Mouse (Mus musculus) hindbrain, embryonic 10.5 days (tissue): Measurements from ENCODE around the gene BC030867. TPM values are rescaled to one million over a fixed set of nuclear protein-coding genes. Genes with fewer than 3 reads are reported as not detected.

Experiments
- DNase-seq: peaks from one replicate; pipeline ENCODE4 v3.0.0-alpha.2; 2017; ENCODE audit warnings: low spot score
- H3K27ac ChIP-seq: fragments of 300-500 bp; sonication (generic); 2 replicates; pipeline ENCODE4 v1.5.1; 2016; ENCODE audit warnings: mild to moderate bottlenecking, moderate library complexity
- H3K27me3 ChIP-seq: fragments of 300-500 bp; sonication (generic); 2 replicates; pipeline ENCODE4 v1.6.1; 2016; ENCODE audit warnings: mild to moderate bottlenecking; ENCODE audit not compliant: poor library complexity, insufficient read depth, severe bottlenecking
- H3K36me3 ChIP-seq: fragments of 300-500 bp; sonication (generic); 2 replicates; pipeline ENCODE4 v1.6.1; 2016; ENCODE audit warnings: mild to moderate bottlenecking, moderate library complexity
- H3K4me1 ChIP-seq: fragments of 300-500 bp; sonication (generic); replicated peaks from 2 replicates; pipeline ENCODE4 v1.6.1; 2016; ENCODE audit warnings: mild to moderate bottlenecking
- H3K4me3 ChIP-seq: fragments of 300-500 bp; sonication (generic); 2 replicates; pipeline ENCODE4 v1.5.1; 2016; ENCODE audit warnings: mild to moderate bottlenecking, moderate library complexity
- H3K9me3 ChIP-seq: fragments of 300-500 bp; sonication (generic); 2 replicates; pipeline ENCODE4 v1.6.1; 2016; ENCODE audit warnings: mild to moderate bottlenecking, moderate library complexity
- WGBS: fragments of 180-500 bp; shearing (Covaris S2); methylation state at CpG from one replicate; pipeline ENCODE4 v1.1.7; 2016; 5-methylcytosine and 5-hydroxymethylcytosine counted together
- polyA plus RNA-seq: library from polyadenylated mRNA; unstranded; fragments of >200 nt; fragmentation: Nextera tagmentation; extraction: Ambion mirVana; gene quantifications from 2 replicates; pipeline ENCODE4 v1.2.1, GENCODE M21; 2016

Gene BC030867
- polyA plus RNA-seq, 1 experiment from 2014 or later = 20.9 TPM

GRCm38 (mm10) chr11:102225221-102225620 is 23.5 kb upstream of the BC030867 start:
- H3K27me3 ChIP-seq = peaks cover 34% of the 10 kb centered on the region
- H3K4me1 ChIP-seq = peaks cover 84% of the 10 kb centered on the region
- peak overlapping the region; percentile 54; the same call in 1 of the 2 replicates for H3K27ac ChIP-seq
- peak overlapping the region; percentile 42; the same call in 1 of the 2 replicates for H3K4me3 ChIP-seq
- 75% methylated on average over 5 of the region's 5 CpGs for WGBS
- no peaks in the 10 kb centered on the region for H3K9me3 ChIP-seq
- H3K36me3 ChIP-seq = peaks cover 43% of the 10 kb centered on the region
- DNase-seq = no peak

- Histone ChIP-seq H3K27me3 (peaks cover 34% of the 10 kb centered on the region), H3K4me3 (peak overlapping the region; percentile 92; the same call in 1 of the 2 replicates), H3K4me1 (peaks cover 83% of the 10 kb centered on the region), H3K36me3 (peaks cover 32% of the 10 kb centered on the region), H3K27ac (peak overlapping the region; percentile 95), H3K9me3 (no peaks in the 10 kb centered on the region)
- DNase-seq = no peak
- WGBS = 64% methylated on average over 12 of the region's 12 CpGs
Observed at GRCm38 (mm10) chr11:102226067-102226978, 22.4 kb upstream of the BC030867 start.

GRCm38 (mm10) chr11:102227270-102228190 is 21.2 kb upstream of the BC030867 start:
- H3K27ac ChIP-seq = peak overlapping the region; percentile 95
- peaks cover 78% of the 10 kb centered on the region for H3K4me1 ChIP-seq
- WGBS = 14% methylated on average over 12 of the region's 12 CpGs
- H3K4me3 ChIP-seq = peak overlapping the region; percentile 92
- H3K27me3 ChIP-seq = peaks cover 34% of the 10 kb centered on the region
- H3K9me3 ChIP-seq = no peaks in the 10 kb centered on the region
- peak; percentile 55 for DNase-seq
- peaks cover 20% of the 10 kb centered on the region for H3K36me3 ChIP-seq

GRCm38 (mm10) chr11:102228191-102228545 is 20.5 kb upstream of the BC030867 start:
- peak overlapping the region; percentile 92 for H3K4me3 ChIP-seq
- WGBS = 25% methylated on average over 9 of the region's 9 CpGs
- H3K4me1 ChIP-seq = peaks cover 73% of the 10 kb centered on the region
- peaks cover 33% of the 10 kb centered on the region for H3K27me3 ChIP-seq
- peak overlapping the region; percentile 95 for H3K27ac ChIP-seq
- DNase-seq = no peak
- H3K36me3 ChIP-seq = peaks cover 15% of the 10 kb centered on the region; the same call in 1 of the 2 replicates
- H3K9me3 ChIP-seq = no peaks in the 10 kb centered on the region

GRCm38 (mm10) chr11:102228646-102229268 is 19.9 kb upstream of the BC030867 start:
- Histone ChIP-seq H3K36me3 (peaks cover 9% of the 10 kb centered on the region; the same call in 1 of the 2 replicates), H3K4me1 (peaks cover 67% of the 10 kb centered on the region), H3K27ac (peak overlapping the region; percentile 95), H3K27me3 (peaks cover 27% of the 10 kb centered on the region), H3K9me3 (no peaks in the 10 kb centered on the region), H3K4me3 (peak overlapping the region; percentile 92)
- WGBS = 20% methylated on average over 7 of the region's 7 CpGs
- no peak for DNase-seq

- Histone ChIP-seq H3K4me1 (peaks cover 60% of the 10 kb centered on the region), H3K4me3 (peak overlapping the region; percentile 92), H3K36me3 (0 out of 2 replicates have a peak, but pooled peaks cover 2% of the 10 kb centered on the region), H3K27ac (peak overlapping the region; percentile 95), H3K9me3 (no peaks in the 10 kb centered on the region), H3K27me3 (peaks cover 27% of the 10 kb centered on the region)
- WGBS = under 1% methylated on average over 47 of the region's 47 CpGs
- DNase-seq = peak; percentile 34
Observed at GRCm38 (mm10) chr11:102229331-102229953, 19.2 kb upstream of the BC030867 start.

GRCm38 (mm10) chr11:102230006-102230741 is 18.5 kb upstream of the BC030867 start, which contains the start of gene Hdac5:
Hdac5 (minus strand) TSS chr11:102230166.
- Histone ChIP-seq H3K9me3 (no peaks in the 10 kb centered on the region), H3K4me3 (peak within 1 kb of the TSS; percentile 92), H3K27ac (peak within 1 kb of the TSS; percentile 95), H3K4me1 (peaks cover 52% of the 10 kb centered on the region), H3K27me3 (peaks cover 24% of the 10 kb centered on the region), H3K36me3 (no peaks in the 10 kb centered on the region)
- DNase-seq = peak; percentile 97
- WGBS = under 1% methylated on average over 49 of the region's 49 CpGs

GRCm38 (mm10) chr11:102236022-102236421 is 12.7 kb upstream of the BC030867 start:
- no peaks in the 10 kb centered on the region for H3K27me3 ChIP-seq
- H3K27ac ChIP-seq = no peak overlapping the region
- no peak overlapping the region for H3K4me3 ChIP-seq
- H3K4me1 ChIP-seq = peaks cover 8% of the 10 kb centered on the region; the same call in 1 of the 2 replicates
- WGBS = 77% methylated on average over 2 of the region's 2 CpGs
- H3K9me3 ChIP-seq = no peaks in the 10 kb centered on the region
- no peaks in the 10 kb centered on the region for H3K36me3 ChIP-seq
- no peak for DNase-seq

- H3K27ac ChIP-seq = no peak overlapping the region
Observed at GRCm38 (mm10) chr11:102240636-102241035, 8.0 kb upstream of the BC030867 start.

GRCm38 (mm10) chr11:102241246-102241645 is 7.4 kb upstream of the BC030867 start:
- Histone ChIP-seq H3K9me3 (0 out of 2 replicates have a peak, but pooled peaks cover 3% of the 10 kb centered on the region), H3K27me3 (peaks cover 17% of the 10 kb centered on the region), H3K36me3 (no peaks in the 10 kb centered on the region), H3K4me1 (peaks cover 26% of the 10 kb centered on the region), H3K27ac (no peak overlapping the region), H3K4me3 (no peak overlapping the region)
- DNase-seq = no peak
- 91% methylated on average over 5 of the region's 5 CpGs for WGBS

More at GRCm38 (mm10) chr11:102240636-102241035, 8.0 kb upstream of the BC030867 start:
- DNase-seq = no peak
- WGBS = 85% methylated on average over 6 of the region's 6 CpGs
- Histone ChIP-seq H3K4me3 (no peak overlapping the region), H3K27me3 (peaks cover 11% of the 10 kb centered on the region), H3K9me3 (0 out of 2 replicates have a peak, but pooled peaks cover 3% of the 10 kb centered on the region), H3K4me1 (peaks cover 22% of the 10 kb centered on the region), H3K36me3 (no peaks in the 10 kb centered on the region)

- no peak overlapping the region for H3K4me3 ChIP-seq
- no peak for DNase-seq
- peaks cover 19% of the 10 kb centered on the region for H3K27me3 ChIP-seq
- H3K27ac ChIP-seq = no peak overlapping the region
- H3K9me3 ChIP-seq = 0 out of 2 replicates have a peak, but pooled peaks cover 3% of the 10 kb centered on the region
- 57% methylated on average over 5 of the region's 5 CpGs for WGBS
- peaks cover 20% of the 10 kb centered on the region for H3K4me1 ChIP-seq
- H3K36me3 ChIP-seq = no peaks in the 10 kb centered on the region
Observed at GRCm38 (mm10) chr11:102241874-102242273, 6.8 kb upstream of the BC030867 start.
